Mouse (Mus musculus) hindbrain, embryonic 12.5 days (tissue): Measurements from ENCODE around the gene Irf4. TPM values are rescaled to one million over a fixed set of nuclear protein-coding genes. Genes with fewer than 3 reads are reported as not detected.

ENCODE experiments used
- ATAC-seq: fragments of 200-750 bp; cut with Nextera tagmentation; 2 replicates; pipeline ENCODE4 v1.8.0; 2017; ENCODE audit warnings: moderate TSS enrichment; ENCODE audit not compliant: low FRiP score
- H3K27ac ChIP-seq: fragments of 300-500 bp; sonication (generic); 2 replicates; pipeline ENCODE4 v1.5.1; 2016; ENCODE audit warnings: mild to moderate bottlenecking
- H3K27me3 ChIP-seq: fragments of 300-500 bp; sonication (generic); 2 replicates; pipeline ENCODE4 v1.6.1; 2016; ENCODE audit warnings: mild to moderate bottlenecking
- H3K36me3 ChIP-seq: fragments of 300-500 bp; sonication (generic); 2 replicates; pipeline ENCODE4 v1.6.1; 2016; ENCODE audit warnings: mild to moderate bottlenecking
- H3K4me1 ChIP-seq: fragments of 300-500 bp; sonication (generic); 2 replicates; pipeline ENCODE4 v1.6.1; 2016
- H3K4me2 ChIP-seq: fragments of 300-500 bp; sonication (generic); replicated peaks from 2 replicates; pipeline ENCODE4 v1.6.1; 2016; ENCODE audit warnings: mild to moderate bottlenecking
- H3K4me3 ChIP-seq: fragments of 300-500 bp; sonication (generic); 2 replicates; pipeline ENCODE4 v1.5.1; 2016; ENCODE audit warnings: mild to moderate bottlenecking
- H3K9ac ChIP-seq: fragments of 300-500 bp; sonication (generic); 2 replicates; pipeline ENCODE4 v1.6.1; 2016; ENCODE audit warnings: mild to moderate bottlenecking, moderate library complexity
- H3K9me3 ChIP-seq: fragments of 300-500 bp; sonication (generic); replicated peaks from 2 replicates; pipeline ENCODE4 v1.6.1; 2016; ENCODE audit warnings: mild to moderate bottlenecking
- WGBS: fragments of 180-500 bp; shearing (Covaris S2); methylation state at CpG from one replicate; pipeline ENCODE4 v1.1.7; 2016; 5-methylcytosine and 5-hydroxymethylcytosine counted together
- polyA plus RNA-seq: library from polyadenylated mRNA; unstranded; fragments of >200 nt; fragmentation: Nextera tagmentation; extraction: Ambion mirVana; gene quantifications from 2 replicates; pipeline ENCODE4 v1.2.1, GENCODE M21; 2016

Gene Irf4
- polyA plus RNA-seq, 1 experiment from 2014 or later = 0.10 TPM

DNA sequence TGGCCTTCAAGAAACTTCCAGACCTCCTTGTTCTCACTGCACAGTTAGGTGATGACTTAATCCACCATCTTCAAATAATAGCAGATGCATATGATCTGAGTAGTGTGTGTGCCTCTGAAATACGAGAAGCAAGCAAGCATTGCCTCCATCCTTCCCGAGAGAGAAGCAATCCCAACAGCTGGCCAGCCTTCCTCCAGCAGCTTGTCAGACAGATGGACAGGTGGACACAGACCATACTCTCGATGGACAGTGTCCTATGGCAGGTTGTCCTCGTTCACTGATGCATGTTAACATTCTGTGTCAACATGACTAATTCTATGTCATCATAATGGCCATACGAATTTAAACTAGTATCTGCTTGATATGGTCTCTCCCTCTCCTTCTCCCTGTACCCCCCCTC lies 25.8 kb upstream of the Irf4 start:
- no peak overlapping the region for H3K4me2 ChIP-seq
- H3K36me3 ChIP-seq = no peaks in the 10 kb centered on the region
- no peaks in the 10 kb centered on the region for H3K27me3 ChIP-seq
- no peak overlapping the region for H3K4me3 ChIP-seq
- no peak for ATAC-seq
- H3K9ac ChIP-seq = no peak overlapping the region
- H3K4me1 ChIP-seq = peaks cover 17% of the 10 kb centered on the region
- 60% methylated on average over 5 of the region's 5 CpGs for WGBS
- no peak overlapping the region for H3K27ac ChIP-seq
- no peaks in the 10 kb centered on the region for H3K9me3 ChIP-seq

DNA sequence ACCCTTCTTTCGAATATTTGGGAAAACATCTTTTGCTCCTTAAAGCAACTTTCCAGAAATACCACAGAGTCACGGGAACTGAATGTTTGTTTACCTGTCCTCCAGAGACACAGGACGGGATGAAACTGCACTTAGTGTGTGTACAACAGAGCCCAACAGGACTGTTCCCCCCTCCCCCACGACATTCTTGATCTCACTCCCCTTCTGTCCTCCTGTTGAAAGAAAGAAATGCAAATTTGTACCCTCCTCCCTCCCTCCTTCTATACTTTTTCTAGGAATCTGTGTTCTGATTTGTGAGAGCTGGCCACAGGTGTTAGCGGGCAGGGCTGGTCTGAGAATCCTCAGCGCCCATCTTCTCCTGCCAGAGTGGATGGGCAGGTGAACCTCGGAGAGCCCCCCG lies 25.2 kb upstream of the Irf4 start:
- H3K9me3 ChIP-seq = no peaks in the 10 kb centered on the region
- no peaks in the 10 kb centered on the region for H3K27me3 ChIP-seq
- H3K4me1 ChIP-seq = peaks cover 17% of the 10 kb centered on the region
- no peak overlapping the region for H3K27ac ChIP-seq
- no peak for ATAC-seq
- no peak overlapping the region for H3K4me2 ChIP-seq
- 59% methylated on average over 8 of the region's 8 CpGs for WGBS
- no peak overlapping the region for H3K4me3 ChIP-seq
- no peak overlapping the region for H3K9ac ChIP-seq
- no peaks in the 10 kb centered on the region for H3K36me3 ChIP-seq

DNA sequence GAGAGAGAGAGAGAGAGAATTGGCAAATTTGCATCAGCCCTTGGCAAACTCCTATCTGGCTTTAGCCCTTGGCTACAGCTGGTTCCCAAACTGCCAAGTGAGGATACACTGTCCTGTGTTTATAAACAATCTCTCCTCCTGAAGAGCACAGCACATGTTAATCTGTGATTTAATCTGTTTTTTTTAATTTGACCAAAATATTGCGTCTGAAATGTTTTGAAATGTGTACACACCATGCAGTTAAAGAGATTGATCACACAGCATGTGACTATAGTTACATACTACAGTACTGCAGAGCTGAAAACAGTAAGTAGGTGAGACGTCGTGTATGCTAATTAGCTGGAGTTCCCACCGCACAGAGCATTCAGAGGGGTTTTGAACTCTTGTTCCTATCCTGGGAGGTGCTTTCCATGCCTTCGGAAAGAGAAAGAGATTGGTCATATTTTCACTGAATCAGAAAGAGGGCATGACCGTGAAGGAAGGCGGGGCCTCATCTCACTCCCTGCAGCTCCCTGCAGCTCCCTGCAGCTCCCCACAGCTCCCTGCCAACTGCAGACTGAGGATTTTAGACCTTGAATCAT lies 24.2 kb upstream of the Irf4 start:
- 19% methylated on average over 7 of the region's 7 CpGs for WGBS
- Histone ChIP-seq H3K9ac (no peak overlapping the region), H3K4me2 (no peak overlapping the region)

DNA sequence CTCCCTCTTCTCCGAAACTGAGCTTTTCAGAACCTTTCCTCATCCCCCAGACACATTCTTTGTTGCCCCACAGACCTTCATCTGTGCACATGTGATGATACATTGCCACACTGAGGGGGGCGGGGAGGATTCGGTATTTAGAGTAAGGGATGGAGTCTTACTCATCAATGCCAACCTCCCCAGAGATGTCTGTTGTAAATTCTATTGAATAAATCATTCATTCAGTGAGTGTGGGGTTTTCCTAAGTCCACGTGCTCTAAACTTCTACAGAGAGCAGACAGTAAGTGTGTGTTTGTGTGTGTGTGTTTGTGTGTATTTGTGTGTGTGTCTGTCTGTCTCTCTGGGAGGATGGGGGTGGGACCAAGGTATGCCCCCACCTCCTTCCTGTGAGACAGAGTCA lies 22.1 kb upstream of the Irf4 start:
- Histone ChIP-seq H3K36me3 (no peaks in the 10 kb centered on the region), H3K4me2 (no peak overlapping the region), H3K9me3 (no peaks in the 10 kb centered on the region), H3K27ac (no peak overlapping the region), H3K4me1 (peaks cover 17% of the 10 kb centered on the region), H3K27me3 (no peaks in the 10 kb centered on the region), H3K4me3 (no peak overlapping the region), H3K9ac (no peak overlapping the region)
- no peak for ATAC-seq
- 88% methylated on average over 4 of the region's 4 CpGs for WGBS

More for the DNA sequence above, 24.2 kb upstream of the Irf4 start:
- Histone ChIP-seq H3K27ac (no peak overlapping the region), H3K9me3 (no peaks in the 10 kb centered on the region), H3K36me3 (no peaks in the 10 kb centered on the region), H3K4me1 (peaks cover 17% of the 10 kb centered on the region), H3K4me3 (no peak overlapping the region), H3K27me3 (no peaks in the 10 kb centered on the region)
- ATAC-seq = no peak

DNA sequence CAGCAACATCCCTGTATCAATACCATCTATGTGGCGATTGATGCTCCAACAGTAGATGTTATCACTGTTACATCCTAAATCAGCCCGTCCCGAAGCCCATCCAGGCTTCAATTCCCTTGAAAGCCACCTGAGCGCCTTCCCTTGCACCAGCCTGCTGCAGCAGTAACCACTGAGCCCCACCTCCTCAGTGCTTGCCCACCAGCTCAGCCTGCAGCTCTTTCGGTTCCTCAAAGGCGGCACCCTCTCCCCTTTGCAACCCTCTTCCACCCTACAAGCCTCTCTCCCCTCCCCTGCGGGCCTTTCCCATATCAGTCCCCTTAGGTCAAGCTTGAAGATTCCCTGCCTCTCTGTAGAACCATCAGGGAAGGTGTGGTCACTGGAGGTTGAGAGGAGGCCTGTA lies 20.9 kb upstream of the Irf4 start:
- Histone ChIP-seq H3K9me3 (no peaks in the 10 kb centered on the region), H3K36me3 (no peaks in the 10 kb centered on the region), H3K27me3 (no peaks in the 10 kb centered on the region), H3K4me2 (no peak overlapping the region), H3K4me1 (peaks cover 10% of the 10 kb centered on the region), H3K4me3 (no peak overlapping the region), H3K9ac (no peak overlapping the region), H3K27ac (no peak overlapping the region)
- ATAC-seq = no peak
- WGBS = 92% methylated on average over 7 of the region's 7 CpGs

DNA sequence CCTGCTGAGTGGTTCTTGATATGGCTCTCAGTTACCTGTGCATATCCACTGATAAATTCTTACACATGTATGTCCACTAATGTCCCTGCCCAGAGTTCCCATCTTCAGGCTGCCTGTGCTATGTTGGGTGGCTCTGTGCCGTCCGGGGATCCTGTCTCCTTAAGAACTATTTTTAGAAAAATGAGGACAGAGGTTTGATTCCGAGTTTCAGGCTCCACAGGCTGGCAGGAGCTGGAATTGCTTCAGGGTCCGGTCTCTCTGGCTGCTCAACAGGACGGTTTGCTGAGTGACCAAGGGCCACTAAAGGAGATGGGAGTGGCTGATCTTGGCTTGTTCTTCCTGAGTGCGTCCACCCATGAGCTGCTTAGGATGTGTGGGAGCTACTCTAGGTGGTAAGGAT lies 19.8 kb upstream of the Irf4 start:
- H3K4me2 ChIP-seq = no peak overlapping the region
- no peak overlapping the region for H3K27ac ChIP-seq
- H3K36me3 ChIP-seq = no peaks in the 10 kb centered on the region
- peaks cover 6% of the 10 kb centered on the region for H3K4me1 ChIP-seq
- H3K9ac ChIP-seq = no peak overlapping the region
- H3K9me3 ChIP-seq = no peaks in the 10 kb centered on the region
- H3K4me3 ChIP-seq = no peak overlapping the region
- H3K27me3 ChIP-seq = no peaks in the 10 kb centered on the region
- WGBS = 58% methylated on average over 6 of the region's 6 CpGs
- ATAC-seq = no peak

DNA sequence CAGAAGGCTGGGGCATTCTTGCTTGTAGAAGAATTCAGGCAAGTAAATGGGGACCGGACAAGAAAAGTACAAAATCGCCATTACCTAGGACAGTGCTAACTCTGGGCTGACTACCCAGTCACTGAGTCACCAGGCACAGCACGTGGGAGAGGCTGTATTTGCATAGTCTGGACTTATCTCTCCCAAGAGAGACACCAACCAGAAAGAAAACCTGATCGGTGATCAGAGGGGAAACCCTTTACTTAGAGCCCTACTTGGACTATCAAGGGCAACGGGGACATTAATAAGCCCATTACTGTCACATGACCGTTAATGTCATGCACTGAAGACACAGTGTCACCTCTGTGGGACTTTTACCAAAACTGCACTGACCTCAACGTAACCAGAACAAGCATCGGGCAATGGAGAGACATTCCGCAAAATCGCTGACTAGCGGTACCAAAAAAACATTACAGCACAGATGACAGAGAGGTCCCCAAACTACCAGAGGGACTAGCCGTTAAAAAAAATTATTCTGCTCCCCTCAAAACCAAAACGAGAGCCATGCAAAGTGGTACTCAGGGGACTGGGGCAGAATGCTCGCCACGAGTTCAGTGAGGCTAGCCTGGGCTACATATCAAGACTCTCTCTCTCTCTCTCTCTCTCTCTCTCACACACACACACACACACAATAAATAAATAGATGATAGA lies 18.8 kb upstream of the Irf4 start:
- 88% methylated on average over 15 of the region's 15 CpGs for WGBS
- Histone ChIP-seq H3K9me3 (no peaks in the 10 kb centered on the region), H3K4me2 (no peak overlapping the region)

DNA sequence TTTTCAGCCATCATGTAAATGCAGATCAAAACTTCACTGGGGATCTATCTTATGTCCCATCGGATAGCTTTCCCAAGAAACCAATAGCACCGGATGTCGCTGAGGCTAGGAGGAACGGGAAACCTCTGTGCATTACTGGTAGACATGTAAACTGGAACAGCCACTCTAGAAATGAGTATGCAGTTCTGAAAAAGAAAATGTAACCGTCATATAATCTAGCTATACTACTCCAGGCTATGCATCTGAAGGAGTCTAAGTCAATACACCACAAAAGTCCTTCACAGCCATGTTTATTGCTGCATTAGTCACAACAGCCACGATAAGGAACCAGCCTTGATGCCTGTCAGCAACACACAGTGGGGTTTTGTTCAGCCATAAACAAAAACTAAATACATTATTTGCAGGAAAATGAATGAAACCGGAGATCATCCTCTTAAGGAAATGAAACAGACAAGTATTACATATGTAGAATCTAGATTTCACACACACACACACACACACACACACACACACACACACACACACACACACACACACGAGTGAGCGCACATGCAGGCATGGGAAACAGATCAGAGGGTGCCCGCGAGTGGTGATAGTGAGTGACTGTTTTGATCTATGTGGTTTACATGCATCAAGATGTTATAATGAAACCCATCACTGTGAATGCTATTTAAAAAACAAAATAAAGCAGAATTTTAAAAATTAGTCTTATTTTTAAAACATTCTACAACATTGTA lies 16.1 kb upstream of the Irf4 start:
- H3K9me3 ChIP-seq = no peaks in the 10 kb centered on the region
- H3K4me3 ChIP-seq = no peak overlapping the region
- WGBS = 84% methylated on average over 11 of the region's 11 CpGs
- H3K27ac ChIP-seq = no peak overlapping the region
- no peak for ATAC-seq
- H3K36me3 ChIP-seq = no peaks in the 10 kb centered on the region
- no peaks in the 10 kb centered on the region for H3K4me1 ChIP-seq
- H3K9ac ChIP-seq = no peak overlapping the region
- no peaks in the 10 kb centered on the region for H3K27me3 ChIP-seq
- H3K4me2 ChIP-seq = no peak overlapping the region

More for the DNA sequence above, 18.8 kb upstream of the Irf4 start:
- H3K27me3 ChIP-seq = no peaks in the 10 kb centered on the region
- H3K4me3 ChIP-seq = no peak overlapping the region
- no peaks in the 10 kb centered on the region for H3K36me3 ChIP-seq
- H3K27ac ChIP-seq = no peak overlapping the region
- no peak overlapping the region for H3K9ac ChIP-seq
- ATAC-seq = no peak
- H3K4me1 ChIP-seq = peaks cover under 1% of the 10 kb centered on the region; the same call in 1 of the 2 replicates

DNA sequence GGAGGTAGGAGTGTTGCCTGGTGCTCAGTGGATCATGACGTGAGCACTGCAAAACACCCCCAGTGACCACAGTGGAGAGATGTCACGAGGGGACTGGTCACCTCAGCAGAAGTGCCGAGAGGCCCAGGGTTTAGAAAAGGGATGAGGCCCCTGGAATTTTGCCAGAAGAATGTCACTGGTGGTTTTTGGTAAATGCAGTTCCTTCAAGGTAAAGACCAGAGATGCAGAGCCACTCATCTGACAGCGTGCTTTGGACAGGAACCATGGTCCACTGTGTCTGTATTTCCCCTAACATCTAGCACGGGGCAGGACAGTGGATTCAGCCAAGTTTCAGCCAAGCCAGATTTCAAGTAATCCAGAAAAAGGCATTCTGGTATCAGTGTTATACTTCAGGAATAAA lies 12.3 kb upstream of the Irf4 start:
- Histone ChIP-seq H3K4me2 (no peak overlapping the region), H3K9ac (no peak overlapping the region), H3K36me3 (no peaks in the 10 kb centered on the region), H3K9me3 (no peaks in the 10 kb centered on the region), H3K4me1 (no peaks in the 10 kb centered on the region), H3K4me3 (no peak overlapping the region), H3K27me3 (no peaks in the 10 kb centered on the region), H3K27ac (no peak overlapping the region)
- ATAC-seq = no peak
- WGBS = 83% methylated on average over 5 of the region's 5 CpGs

DNA sequence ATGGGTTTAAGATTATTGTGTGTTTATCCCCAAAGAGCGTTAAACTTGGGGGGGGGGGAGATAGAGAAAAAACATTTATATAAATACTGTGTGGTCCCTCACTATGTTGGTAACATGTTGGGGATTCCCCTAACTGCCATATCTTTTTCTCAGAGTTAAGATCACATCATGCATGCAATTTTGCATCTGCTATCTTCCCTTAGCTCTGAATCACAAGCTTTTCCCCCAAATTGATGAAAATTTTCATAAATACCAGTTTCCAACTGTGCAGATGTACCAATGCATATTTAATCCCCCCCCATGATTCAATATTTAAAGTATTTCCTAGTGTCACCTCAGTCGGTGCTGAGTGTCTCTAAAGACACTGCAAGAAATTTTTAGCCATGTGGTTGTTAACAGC lies 11.8 kb upstream of the Irf4 start:
- Histone ChIP-seq H3K27me3 (no peaks in the 10 kb centered on the region), H3K27ac (no peak overlapping the region), H3K4me3 (no peak overlapping the region), H3K9ac (no peak overlapping the region), H3K4me1 (no peaks in the 10 kb centered on the region), H3K9me3 (no peaks in the 10 kb centered on the region), H3K4me2 (no peak overlapping the region), H3K36me3 (no peaks in the 10 kb centered on the region)
- ATAC-seq = no peak
- 90% methylated on average over 2 of the region's 2 CpGs for WGBS

DNA sequence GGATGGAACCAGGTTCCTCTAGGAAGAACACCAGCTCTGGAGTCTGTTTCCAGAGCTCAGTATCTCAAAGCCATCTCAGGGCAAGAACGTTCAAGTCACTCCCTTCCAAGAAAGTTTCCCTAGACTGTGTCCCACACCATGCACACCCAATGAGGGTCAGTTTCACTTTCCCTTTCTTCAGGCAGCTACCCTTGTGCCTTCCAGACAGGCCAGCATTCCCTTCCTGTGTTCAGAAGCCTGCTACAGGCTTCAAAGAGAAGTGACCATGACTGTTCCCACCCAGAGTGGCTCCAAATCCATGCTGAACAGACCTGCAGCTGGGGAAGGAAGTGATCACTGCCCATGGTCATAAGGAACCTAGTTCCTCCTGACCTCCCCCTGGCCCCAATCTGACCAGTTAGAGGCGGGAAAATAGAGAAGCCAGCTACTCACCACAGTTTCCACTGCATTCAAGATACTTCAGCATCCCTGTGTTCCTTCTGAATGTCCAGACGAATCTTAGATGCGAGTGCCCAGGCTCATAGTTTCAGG lies 10.7 kb upstream of the Irf4 start:
- no peaks in the 10 kb centered on the region for H3K4me1 ChIP-seq
- no peaks in the 10 kb centered on the region for H3K27me3 ChIP-seq
- no peak overlapping the region for H3K27ac ChIP-seq
- 87% methylated on average over 4 of the region's 4 CpGs for WGBS
- no peaks in the 10 kb centered on the region for H3K9me3 ChIP-seq
- no peak overlapping the region for H3K4me2 ChIP-seq
- H3K4me3 ChIP-seq = no peak overlapping the region
- no peaks in the 10 kb centered on the region for H3K36me3 ChIP-seq
- H3K9ac ChIP-seq = no peak overlapping the region
- no peak for ATAC-seq

DNA sequence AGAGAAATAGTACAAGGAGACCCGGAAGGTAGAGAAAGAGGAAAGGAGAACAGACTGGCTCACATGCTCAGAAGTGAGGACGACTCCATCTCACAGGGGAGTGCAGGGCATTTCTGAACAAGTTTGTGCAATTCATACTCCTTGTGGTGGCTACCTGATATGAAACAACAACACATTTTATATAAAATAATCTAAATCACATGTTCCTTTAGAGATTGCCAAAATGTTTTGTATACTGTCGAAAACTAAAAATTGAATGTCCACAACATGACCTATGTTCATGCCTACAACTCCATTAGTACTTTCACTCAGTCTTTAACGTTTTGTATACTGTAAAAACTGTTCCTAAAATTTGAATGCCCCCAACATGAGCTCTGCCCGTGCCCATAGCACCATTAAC lies 7.9 kb upstream of the Irf4 start:
- Histone ChIP-seq H3K27me3 (no peaks in the 10 kb centered on the region), H3K9ac (no peak overlapping the region), H3K4me1 (no peaks in the 10 kb centered on the region), H3K4me2 (no peak overlapping the region), H3K9me3 (no peaks in the 10 kb centered on the region), H3K36me3 (no peaks in the 10 kb centered on the region), H3K27ac (no peak overlapping the region), H3K4me3 (no peak overlapping the region)
- WGBS = 79% methylated on average over 5 of the region's 5 CpGs
- no peak for ATAC-seq
